Mouse (Mus musculus): ENCODE measurements at regions not wholly inside any gene's neighbourhood (a gene's known extent, or its start where the extent isn't known, plus 50 kb on each side); places are given as distances from the start of the nearest gene placed in this dataset.

- no peak for TF ChIP-seq EP300 (IDR thresholded peaks at IDR 0.05; ENCODE audit: low read depth)
- no peak for TF ChIP-seq CTCF (IDR thresholded peaks at IDR 0.05; ENCODE audit: low read depth)
Measured at GRCm38 (mm10) chr2:47334406-47335113, 1479.3 kb upstream of the Acvr2a start.
